Mouse (Mus musculus) megakaryocyte-erythroid progenitor cell, adult 5-6 weeks (primary cell): Measurements from ENCODE around the gene Tedc2. TPM values are rescaled to one million over a fixed set of nuclear protein-coding genes. Genes with fewer than 3 reads are reported as not detected.

Source experiments
- ATAC-seq: replicated peaks from 2 replicates; pipeline ENCODE4 v1.8.0; 2016; ENCODE audit warnings: mild to moderate bottlenecking, inconsistent platforms; ENCODE audit not compliant: severe bottlenecking, poor library complexity, low FRiP score, low TSS enrichment
- total RNA-seq, 2 experiments: library from RNA; stranded (forward) in 1 of 2; stranded (reverse) in 1 of 2; fragments of 200-1000, 215-1000 nt in 1 of 2; fragments of >200 nt in 1 of 2; fragmentation: Nextera tagmentation in 1 of 2; gene quantifications; 2 replicates each; pipeline ENCODE4 v1.2.3; 2014 to 2017

Tedc2 gene
- total RNA-seq, 2 experiments from 2014 or later: 16.8 to 31.0 TPM

DNA sequence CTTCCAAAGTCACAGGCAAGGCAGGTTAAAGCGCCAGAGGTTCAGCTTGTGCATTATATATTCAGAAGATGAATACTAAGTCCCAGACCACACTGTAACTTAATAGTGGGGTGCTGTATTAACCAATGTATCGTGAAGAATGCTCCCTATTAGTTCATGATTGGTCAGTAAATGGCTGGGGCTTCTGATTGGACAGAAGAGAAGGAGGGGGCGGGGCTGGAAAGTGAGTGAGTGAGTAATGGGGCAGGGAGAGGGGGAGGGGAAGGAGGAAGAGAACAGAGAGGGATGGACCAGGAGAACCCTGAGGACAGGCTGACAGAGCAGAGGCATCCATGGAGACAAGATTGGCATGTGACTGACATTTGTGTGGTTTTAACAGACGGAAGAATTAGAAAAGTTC is 3.8 kb downstream of the Tedc2 start:
- ATAC-seq: no peak

DNA sequence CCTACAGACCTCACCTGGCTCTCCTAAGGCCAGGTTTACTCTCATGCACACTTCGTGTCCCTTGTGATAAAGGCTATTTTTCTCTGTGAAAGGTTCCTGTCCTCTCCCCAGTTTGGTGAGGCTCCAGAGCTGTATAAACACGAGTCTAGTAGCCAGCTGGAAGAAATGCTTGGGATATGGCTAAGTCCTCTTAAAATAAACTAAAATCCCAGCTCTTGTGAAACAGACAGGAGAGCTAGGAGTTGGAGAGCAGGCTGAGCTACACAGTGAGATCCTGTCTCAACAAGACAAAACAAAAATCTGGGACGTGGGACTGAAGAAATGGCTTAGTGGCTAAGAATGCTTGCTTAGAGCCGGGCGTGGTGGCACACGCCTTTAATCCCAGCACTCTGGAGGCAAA is 7.5 kb downstream of the Tedc2 start:
- no peak for ATAC-seq

GRCm38 (mm10) chr17:24212441-24213018 is 8.1 kb downstream of the Tedc2 start:
- no peak for ATAC-seq

- no peak for ATAC-seq
These were observed 8.8 kb downstream of the Tedc2 start for GRCm38 (mm10) chr17:24211631-24212440.

DNA sequence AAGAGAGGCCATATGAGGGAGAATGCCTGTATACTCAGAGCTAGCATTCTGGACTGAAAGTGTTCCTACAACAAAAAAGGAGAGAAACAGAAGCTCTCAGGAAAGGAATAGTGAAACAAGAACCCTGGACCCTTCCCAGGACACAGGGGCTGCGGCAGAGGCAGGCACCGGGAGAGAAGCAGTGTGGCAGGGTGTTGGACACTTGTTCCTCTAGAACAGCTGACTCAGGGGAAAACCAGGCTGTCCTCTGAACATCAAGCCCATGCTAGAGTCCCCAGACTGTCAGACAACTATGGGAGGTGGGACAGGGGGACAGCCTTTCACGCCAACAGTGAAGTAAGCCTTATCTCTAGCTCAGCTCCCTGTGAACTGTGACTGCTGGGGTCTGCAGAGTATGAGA is 10.1 kb downstream of the Tedc2 start:
- ATAC-seq: no peak

DNA sequence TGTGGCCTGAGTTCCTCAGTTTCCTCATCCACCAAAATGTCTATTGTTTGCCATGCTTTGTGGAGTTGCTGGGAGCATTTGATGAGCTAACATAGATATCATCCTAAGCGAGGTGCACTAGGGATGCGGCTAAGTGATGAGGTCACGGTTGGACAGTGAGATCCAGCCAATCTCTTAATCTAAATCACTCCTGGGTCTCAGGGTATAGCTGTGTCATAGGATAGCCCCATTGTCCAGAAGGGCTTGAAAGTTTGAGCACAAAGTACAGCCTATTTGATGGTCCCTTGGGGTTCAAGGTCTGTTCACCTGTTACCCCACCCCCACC is 10.8 kb downstream of the Tedc2 start:
- ATAC-seq: no peak

GRCm38 (mm10) chr17:24209043-24209915 is 11.4 kb downstream of the Tedc2 start, which contains the start of gene Ntn3:
Gene Ntn3, minus strand, starts transcription at chr17:24209531.
- peak; percentile 77 for ATAC-seq

- no peak for ATAC-seq
These were observed 12.0 kb downstream of the Tedc2 start for GRCm38 (mm10) chr17:24208641-24209042.

DNA sequence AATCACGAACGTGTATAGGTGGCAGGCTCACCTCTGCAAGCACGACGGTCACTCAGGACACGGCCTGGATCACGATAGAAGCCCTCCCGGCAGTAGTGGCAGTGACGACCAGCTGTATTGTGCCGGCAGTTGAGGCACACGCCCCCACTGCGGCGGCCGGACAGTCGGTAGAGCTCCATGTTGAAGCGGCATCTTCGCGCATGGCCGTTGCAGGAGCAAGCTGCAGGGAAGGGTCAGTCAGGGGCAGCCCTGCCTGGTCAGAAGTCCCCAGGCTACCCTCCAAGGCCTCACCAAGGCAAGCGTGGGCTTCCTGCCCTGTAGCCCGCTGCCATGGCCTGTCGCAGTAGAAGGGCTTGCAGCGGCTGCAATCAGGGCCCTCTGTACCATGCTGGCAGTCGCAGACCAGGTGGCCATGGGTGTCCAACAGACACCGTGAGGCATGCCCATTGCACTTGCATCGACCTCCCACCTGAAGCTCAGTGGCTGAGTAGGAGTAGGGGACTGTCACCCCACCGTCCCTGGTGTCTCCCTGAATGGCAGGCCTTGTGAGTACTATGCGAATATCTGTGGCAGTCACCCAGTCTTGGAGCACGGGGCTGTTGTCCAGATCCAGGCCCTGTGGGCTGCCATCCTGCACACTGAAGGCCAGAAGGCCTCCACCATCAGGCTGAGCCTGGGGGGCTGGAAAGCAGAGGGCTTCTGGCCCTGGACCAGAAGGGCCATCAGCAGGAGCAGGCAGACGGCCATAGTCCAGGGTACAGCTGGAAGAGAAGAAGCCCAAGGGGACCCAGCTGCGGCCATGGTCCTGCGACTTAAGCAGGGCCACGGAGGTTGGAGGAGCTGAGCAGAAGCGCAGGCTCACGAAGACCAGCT is 12.6 kb downstream of the Tedc2 start:
- ATAC-seq: no peak

DNA sequence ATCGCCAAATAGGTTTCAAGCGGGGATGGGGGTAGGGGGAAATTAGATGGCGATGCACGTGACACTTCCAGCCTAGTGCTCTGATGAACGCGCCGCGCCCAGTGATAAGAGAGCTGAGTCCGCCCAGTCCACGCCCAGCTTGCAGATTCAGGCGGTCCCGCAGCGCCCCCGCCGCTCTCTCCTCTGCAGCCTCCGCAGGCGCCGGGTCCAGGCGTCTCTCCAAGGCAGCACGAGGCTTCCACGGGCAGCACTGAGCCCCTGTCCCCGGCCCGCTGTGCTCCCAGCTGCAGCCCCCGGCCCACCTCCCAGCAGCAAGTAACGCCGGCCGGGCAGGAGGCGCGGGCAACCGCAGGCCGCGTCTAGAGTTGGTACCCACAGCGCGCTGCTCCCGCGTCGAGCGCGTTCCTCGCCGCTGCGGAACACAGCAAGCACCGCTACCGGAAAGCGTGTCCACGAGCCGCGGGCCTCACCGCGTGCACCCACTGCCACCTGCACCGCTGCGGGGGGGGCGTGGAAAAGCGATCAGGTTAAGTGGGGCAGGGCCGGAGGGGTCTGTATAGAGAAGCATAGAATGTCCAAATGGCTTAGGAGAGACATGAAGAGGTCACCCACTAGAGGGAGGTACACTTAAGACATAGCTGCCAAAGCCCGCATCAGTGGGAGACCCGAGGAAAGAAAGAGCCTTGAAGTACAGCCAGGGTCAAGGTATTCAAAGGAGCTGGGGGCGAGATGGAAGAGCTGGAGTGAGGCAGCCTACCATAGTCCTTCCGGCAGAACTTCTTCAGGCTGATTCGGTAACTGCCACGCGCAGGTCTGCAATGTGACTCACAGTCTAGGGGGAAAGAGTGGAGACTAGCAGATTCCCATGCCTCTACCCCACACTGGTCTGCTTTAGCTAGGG is 13.9 kb downstream of the Tedc2 start:
- 0 out of 2 replicates have a peak, but pooled peaks have one; percentile 20 for ATAC-seq

DNA sequence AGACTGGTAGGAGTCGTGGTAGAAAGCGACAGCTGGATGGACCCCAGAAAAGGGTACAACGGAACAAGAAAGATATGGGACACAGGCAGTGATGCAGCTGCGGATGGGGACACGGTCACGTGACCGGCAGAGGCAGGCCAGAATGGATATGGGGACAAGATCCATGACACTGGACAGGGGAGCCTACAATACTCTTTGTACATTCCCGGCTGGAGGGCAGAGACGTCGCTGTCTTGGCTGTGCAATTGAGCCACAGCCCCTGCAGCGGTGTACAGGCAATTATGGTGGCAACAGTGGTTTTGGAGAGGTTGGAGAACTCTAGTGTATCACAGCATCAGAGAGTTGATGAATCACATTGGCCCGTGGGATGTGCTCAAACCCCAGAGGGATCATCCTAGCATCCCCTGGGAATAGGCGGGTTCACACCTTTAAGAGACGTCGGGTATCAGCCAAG is 14.7 kb downstream of the Tedc2 start:
- 0 out of 2 replicates have a peak, but pooled peaks have one; percentile 0 for ATAC-seq

DNA sequence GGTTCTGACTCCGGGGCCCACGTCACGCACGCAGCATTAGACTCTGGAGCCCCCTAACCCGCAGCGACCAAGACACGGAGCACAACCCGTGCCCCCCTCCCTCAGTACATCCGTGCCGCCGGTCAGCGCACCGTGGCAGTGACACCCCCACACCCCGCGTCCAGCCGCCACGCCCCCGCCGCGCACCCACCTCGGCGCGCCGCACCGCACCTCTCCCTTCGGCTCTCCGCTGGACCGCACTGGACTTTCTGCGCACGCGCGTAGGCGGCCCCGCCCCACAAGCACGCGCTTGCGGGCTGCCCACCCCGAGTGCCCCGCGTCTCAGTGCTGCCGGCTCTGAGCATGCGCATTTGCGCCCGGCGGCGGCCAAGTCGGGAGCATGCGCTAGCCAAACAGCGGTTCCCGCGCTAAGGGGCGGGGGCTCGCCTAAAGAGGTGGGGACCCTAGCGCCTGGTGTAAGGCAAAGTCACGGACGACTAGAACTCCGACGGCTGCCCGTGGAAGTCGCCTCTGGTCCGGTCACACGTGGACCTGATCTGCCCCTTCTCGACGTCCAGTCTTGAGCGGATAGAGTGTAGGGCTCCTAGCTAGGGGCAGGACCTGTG is 15.3 kb downstream of the Tedc2 start, which contains the start of gene Tbc1d24:
TSS of gene Tbc1d24 (minus strand) at position 279 of the 605 bp plus-strand sequence.
- peak; percentile 4; the same call in 1 of the 2 replicates for ATAC-seq

- no peak for ATAC-seq
These were observed 15.8 kb downstream of the Tedc2 start for GRCm38 (mm10) chr17:24204846-24205245.

DNA sequence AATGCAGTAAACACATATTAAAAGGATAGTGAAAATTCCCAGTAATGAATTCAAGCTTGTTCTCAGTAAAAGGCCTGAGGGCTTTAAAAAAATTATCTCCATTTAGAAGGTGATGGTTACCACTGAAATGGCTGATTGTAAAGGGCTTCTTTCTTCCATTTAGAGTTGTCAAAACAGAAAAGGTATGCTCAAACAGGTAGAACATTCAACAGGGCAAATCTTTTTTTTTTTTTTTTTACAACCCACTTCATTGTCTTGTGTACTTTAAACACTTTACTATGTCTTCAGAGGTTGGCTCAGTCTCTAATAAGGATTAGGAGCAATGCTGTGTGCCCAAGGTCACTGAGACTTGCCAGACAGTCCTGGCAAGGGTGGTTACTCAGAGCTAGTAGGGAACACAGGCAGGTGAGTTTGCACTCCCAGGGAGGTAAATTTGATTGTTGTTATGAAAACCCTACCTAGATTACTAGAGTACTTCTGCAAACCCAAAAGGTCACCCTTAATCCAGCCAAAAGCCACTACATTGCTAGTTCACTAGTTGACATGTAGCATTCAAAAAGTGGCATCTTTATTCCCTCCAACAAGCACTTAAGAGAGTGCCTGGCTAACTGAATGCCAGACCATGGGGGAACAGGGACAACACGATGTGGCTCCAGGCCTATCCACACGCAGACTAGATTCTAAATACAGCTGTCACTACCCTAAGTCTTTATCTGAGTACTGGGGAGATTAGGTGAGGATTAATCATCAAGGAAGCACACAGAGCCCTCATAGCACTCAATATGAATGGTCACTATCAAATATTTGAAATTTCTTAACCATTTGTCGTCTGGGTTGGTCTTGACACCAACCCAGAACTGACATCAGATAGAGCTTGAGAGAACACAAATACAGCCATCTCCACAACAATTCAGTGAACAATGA is 16.8 kb downstream of the Tedc2 start:
- ATAC-seq: no peak

- peak; percentile 75 for ATAC-seq
These were observed 17.6 kb downstream of the Tedc2 start for GRCm38 (mm10) chr17:24203068-24203467.

- no peak for ATAC-seq
These were observed 19.6 kb downstream of the Tedc2 start for GRCm38 (mm10) chr17:24201092-24201491.

DNA sequence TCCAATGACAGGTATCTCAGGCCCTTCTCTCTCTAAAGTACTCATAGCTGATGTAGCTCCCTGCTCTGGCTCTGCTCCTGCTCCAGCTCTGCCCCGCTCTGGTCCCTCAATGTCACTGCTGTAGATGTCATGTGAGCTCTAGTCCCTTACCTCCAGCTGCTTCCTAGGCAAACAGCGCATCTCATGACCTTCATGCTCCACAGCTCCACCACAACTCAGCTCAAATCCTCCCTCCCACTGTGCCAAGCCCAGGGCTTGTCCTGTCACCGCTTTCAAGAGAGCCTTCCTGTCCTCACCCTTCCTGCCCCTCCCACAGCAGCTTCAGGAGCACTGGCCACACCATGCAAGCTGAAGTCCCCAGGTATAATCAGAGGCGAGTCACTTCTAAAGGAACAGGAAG is 20.9 kb downstream of the Tedc2 start:
- ATAC-seq: no peak
